Mouse (Mus musculus): ENCODE measurements around the gene Kcnj5. TPM values are rescaled to one million over a fixed set of nuclear protein-coding genes. Genes with fewer than 3 reads are reported as not detected.

Gene Kcnj5
- total and polyA plus RNA-seq, 3 experiments, result not detected

DNA sequence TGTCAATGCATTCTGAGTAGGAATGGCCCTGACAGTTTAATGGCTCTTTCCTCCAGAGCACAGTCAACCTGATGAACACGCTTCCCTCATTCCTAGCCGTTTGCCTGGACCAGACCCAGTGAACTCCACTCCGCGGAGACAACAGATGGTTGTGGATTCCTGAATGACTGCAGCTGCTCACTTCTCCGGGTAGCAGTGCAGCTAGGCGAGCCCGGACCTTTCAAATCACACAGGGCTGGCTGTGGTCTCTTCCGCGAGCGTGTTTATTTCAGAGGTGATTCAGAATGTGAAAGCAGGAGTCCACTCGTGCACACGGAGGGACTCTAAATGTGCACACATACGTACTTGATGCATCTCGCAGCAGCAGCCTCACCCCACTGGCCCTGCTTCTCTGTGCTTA is 32.4 kb downstream of the Kcnj5 start:
- H3K27me3 ChIP-seq (ENCODE audit: control insufficient read depth in 1 of 2, insufficient read depth in 2 of 2, low read length in 2 of 2), result peaks cover 0 to 2% of the 10 kb centered on the region in 2 experiments; a peak in 2 of 4 replicates
- no peak overlapping the region for H3K9ac ChIP-seq (ENCODE audit: control insufficient read depth, low read depth, low read length, poor library complexity, severe bottlenecking)
- no peaks in the 10 kb centered on the region for H3K36me3 ChIP-seq (ENCODE audit: control insufficient read depth in 1 of 2, insufficient read depth in 2 of 2, low read length in 2 of 2)
- no peak overlapping the region for H3K27ac ChIP-seq (ENCODE audit: control insufficient read depth, low read depth, low read length)
- H3K79me2 ChIP-seq (ENCODE audit: control insufficient read depth, insufficient read depth, low read length, poor library complexity), result no peaks in the 10 kb centered on the region
- TF ChIP-seq CHD2 (IDR thresholded peaks at IDR 0.05; ENCODE audit: low read length), result no peak
- no peak for TF ChIP-seq ELF1 (IDR thresholded peaks at IDR 0.05; ENCODE audit: low read depth, low read length)
- TF ChIP-seq SMC3 (IDR thresholded peaks at IDR 0.05; ENCODE audit: low read depth, low read length), result no peak
- no peak for TF ChIP-seq ZMIZ1 (IDR thresholded peaks at IDR 0.05; ENCODE audit: low read depth, low read length)
- no peak for TF ChIP-seq KAT2A (conservative IDR thresholded peaks at IDR 0.05; ENCODE audit: low read depth, low read length)
- TF ChIP-seq GATA1 (IDR thresholded peaks at IDR 0.05; ENCODE audit: low read depth, low read length), result no peak
- TF ChIP-seq RCOR1 (IDR thresholded peaks at IDR 0.05; ENCODE audit: low read depth, low read length), result no peak
- no peak for TF ChIP-seq JUND (IDR thresholded peaks at IDR 0.05; ENCODE audit: low read depth, low read length)
- no peak for TF ChIP-seq HCFC1 (IDR thresholded peaks at IDR 0.05; ENCODE audit: low read depth, low read length)
- TF ChIP-seq RAD21 (IDR thresholded peaks at IDR 0.05; ENCODE audit: low read depth, low read length), result no peak
- no peak for TF ChIP-seq USF1 (IDR thresholded peaks at IDR 0.05; ENCODE audit: low read depth, low read length)
- TF ChIP-seq MYB (IDR thresholded peaks at IDR 0.05; ENCODE audit: low read depth, low read length), result no peak
- TF ChIP-seq MYC (IDR thresholded peaks at IDR 0.05; ENCODE audit: low read depth, low read length), result no peak
- TF ChIP-seq E2F4 (IDR thresholded peaks at IDR 0.05; ENCODE audit: borderline replicate concordance, low read depth, low read length), result no peak
- TF ChIP-seq TCF12 (IDR thresholded peaks at IDR 0.05; ENCODE audit: low read depth, low read length), result no peak
- no peaks in the 10 kb centered on the region for H3K4me1 ChIP-seq (ENCODE audit: control insufficient read depth in 1 of 2, insufficient read depth in 2 of 2, low read length in 2 of 2)
- DNase-seq (ENCODE audit: low read depth, low spot score), result no peak
- H3K9me3 ChIP-seq (replicated peaks; ENCODE audit: insufficient read depth, low read length), result no peaks in the 10 kb centered on the region
- H3K4me3 ChIP-seq (ENCODE audit: control insufficient read depth in 1 of 2, insufficient read depth in 1 of 2, low read depth in 2 of 2, low read length in 2 of 2), result no peak overlapping the region

DNA sequence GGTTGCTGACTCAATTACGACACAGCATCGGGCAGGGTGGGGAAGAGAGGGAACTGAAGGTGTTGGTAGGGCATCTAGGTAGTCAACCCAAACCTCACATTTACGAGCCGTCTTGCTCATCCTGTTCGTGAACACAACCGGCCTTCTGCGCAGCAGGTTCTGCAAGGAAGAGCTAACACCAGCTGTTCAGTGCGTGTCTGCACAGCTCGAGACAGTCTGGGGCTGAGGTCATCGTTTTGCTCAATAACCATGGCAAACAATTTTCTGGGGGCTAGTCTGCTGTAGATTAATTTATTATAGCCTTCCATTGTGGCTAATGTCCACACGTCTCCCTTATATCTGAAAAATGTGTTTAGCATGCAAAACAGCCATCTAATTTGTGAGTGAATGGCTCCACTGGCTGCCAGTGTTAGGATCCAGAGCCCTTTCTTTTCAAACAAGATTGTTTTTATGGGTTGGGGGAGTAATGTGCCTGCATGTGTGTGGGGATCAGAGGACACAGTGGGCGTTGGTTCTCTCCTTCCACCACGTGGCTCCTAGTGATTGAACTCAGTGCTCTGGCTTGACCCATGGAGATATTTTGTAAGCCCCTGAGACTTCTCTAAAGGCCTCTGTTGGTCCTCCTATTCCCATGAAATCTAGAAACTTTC is 41.5 kb downstream of the Kcnj5 start:
- Histone ChIP-seq H3K79me2 (ENCODE audit: control insufficient read depth, insufficient read depth, low read length, poor library complexity) (no peaks in the 10 kb centered on the region), H3K4me3 (ENCODE audit: control insufficient read depth in 1 of 2, insufficient read depth in 1 of 2, low read depth in 2 of 2, low read length in 2 of 2) (no peak overlapping the region), H3K9me3 (replicated peaks; ENCODE audit: insufficient read depth, low read length) (no peaks in the 10 kb centered on the region), H3K4me1 (ENCODE audit: control insufficient read depth in 1 of 2, insufficient read depth in 2 of 2, low read length in 2 of 2) (no peaks in the 10 kb centered on the region; a peak in 1 of 4 replicates), H3K9ac (ENCODE audit: control insufficient read depth, low read depth, low read length, poor library complexity, severe bottlenecking) (no peak overlapping the region), H3K36me3 (ENCODE audit: control insufficient read depth in 1 of 2, insufficient read depth in 2 of 2, low read length in 2 of 2) (no peaks in the 10 kb centered on the region), H3K27ac (ENCODE audit: control insufficient read depth, low read depth, low read length) (no peak overlapping the region), H3K27me3 (ENCODE audit: control insufficient read depth in 1 of 2, insufficient read depth in 2 of 2, low read length in 2 of 2) (peaks cover 0 to 3% of the 10 kb centered on the region in 2 experiments; a peak in 2 of 4 replicates)
- DNase-seq (ENCODE audit: low read depth, low spot score), result no peak
- TF ChIP-seq SMC3 (IDR thresholded peaks at IDR 0.05; ENCODE audit: low read depth, low read length) (no peak), TBP (IDR thresholded peaks at IDR 0.05; ENCODE audit: low read depth, low read length) (no peak)

Measured in MEL (cell line).